Mouse (Mus musculus) right cerebral cortex, postnatal 14 days (tissue): ENCODE measurements around the gene Slc35c1.
A peak's percentile ranks its signal among the peaks of the same experiment; 100 is the strongest.

ENCODE experiments used
- DNase-seq: peaks from one replicate; pipeline ENCODE4 v3.0.0; 2022

Slc35c1 gene

GRCm38 (mm10) chr2:92432299-92433295 lies 27.7 kb downstream of the Slc35c1 start:
- peak; percentile 56 for DNase-seq

GRCm38 (mm10) chr2:92431611-92432179 lies 28.6 kb downstream of the Slc35c1 start:
- no peak for DNase-seq

GRCm38 (mm10) chr2:92430723-92431541 lies 29.4 kb downstream of the Slc35c1 start:
- peak; percentile 57 for DNase-seq

- no peak for DNase-seq
Measured at GRCm38 (mm10) chr2:92430089-92430488, 30.2 kb downstream of the Slc35c1 start.

- DNase-seq, result peak; percentile 65
Measured at GRCm38 (mm10) chr2:92427882-92428281, 32.5 kb downstream of the Slc35c1 start.

GRCm38 (mm10) chr2:92426426-92426825 lies 33.9 kb downstream of the Slc35c1 start:
- no peak for DNase-seq

- DNase-seq, result no peak
Measured at GRCm38 (mm10) chr2:92425366-92425765, 35.0 kb downstream of the Slc35c1 start.

- DNase-seq, result no peak
Measured at GRCm38 (mm10) chr2:92424462-92425308, 35.7 kb downstream of the Slc35c1 start.

- DNase-seq, result peak; percentile 81
Measured at GRCm38 (mm10) chr2:92423702-92424461, 36.5 kb downstream of the Slc35c1 start.

GRCm38 (mm10) chr2:92423156-92423555 lies 37.2 kb downstream of the Slc35c1 start:
- no peak for DNase-seq

GRCm38 (mm10) chr2:92422388-92423135 lies 37.8 kb downstream of the Slc35c1 start:
- no peak for DNase-seq

GRCm38 (mm10) chr2:92421723-92422387 lies 38.5 kb downstream of the Slc35c1 start:
- DNase-seq, result no peak

- DNase-seq, result no peak
Measured at GRCm38 (mm10) chr2:92411705-92412104, 48.6 kb downstream of the Slc35c1 start.

- DNase-seq, result no peak
Measured at GRCm38 (mm10) chr2:92408309-92409045, 51.9 kb downstream of the Slc35c1 start.

- DNase-seq, result no peak
Measured at GRCm38 (mm10) chr2:92405687-92406086, 54.7 kb downstream of the Slc35c1 start.

GRCm38 (mm10) chr2:92404737-92405136 lies 55.6 kb downstream of the Slc35c1 start:
- DNase-seq, result no peak

GRCm38 (mm10) chr2:92403776-92404319 lies 56.5 kb downstream of the Slc35c1 start:
- DNase-seq, result no peak
